Mouse (Mus musculus) stomach, embryonic 15.5 days (tissue): Measurements from ENCODE around the gene Por. TPM values are rescaled to one million over a fixed set of nuclear protein-coding genes. Genes with fewer than 3 reads are reported as not detected.

Experiments
- ATAC-seq: fragments of 200-750 bp; cut with Nextera tagmentation; 2 replicates; pipeline ENCODE4 v1.8.0; 2017; ENCODE audit warnings: low read depth, moderate number of reproducible peaks, moderate TSS enrichment; ENCODE audit not compliant: insufficient read depth, low FRiP score
- H3K27ac ChIP-seq: fragments of 300-500 bp; sonication (generic); 2 replicates; pipeline ENCODE4 v1.5.1; 2015; ENCODE audit warnings: mild to moderate bottlenecking, inconsistent platforms
- H3K27me3 ChIP-seq: fragments of 300-500 bp; sonication (generic); replicated peaks from 2 replicates; pipeline ENCODE4 v1.6.1; 2015; ENCODE audit warnings: inconsistent platforms
- H3K36me3 ChIP-seq: fragments of 300-500 bp; sonication (generic); 2 replicates; pipeline ENCODE4 v1.6.1; 2015; ENCODE audit warnings: inconsistent platforms
- H3K4me1 ChIP-seq: fragments of 300-500 bp; sonication (generic); 2 replicates; pipeline ENCODE4 v1.6.1; 2015; ENCODE audit warnings: inconsistent platforms
- H3K4me2 ChIP-seq: fragments of 300-500 bp; sonication (generic); 2 replicates; pipeline ENCODE4 v1.6.1; 2015; ENCODE audit warnings: mild to moderate bottlenecking, inconsistent platforms
- H3K4me3 ChIP-seq: fragments of 300-500 bp; sonication (generic); replicated peaks from 2 replicates; pipeline ENCODE4 v1.5.1; 2015; ENCODE audit warnings: inconsistent platforms
- H3K9ac ChIP-seq: fragments of 300-500 bp; sonication (generic); 2 replicates; pipeline ENCODE4 v1.6.1; 2015; ENCODE audit warnings: inconsistent platforms
- H3K9me3 ChIP-seq: fragments of 300-500 bp; sonication (generic); 2 replicates; pipeline ENCODE4 v1.6.1; 2016; ENCODE audit warnings: inconsistent platforms
- WGBS: fragments of 180-500 bp; shearing (Covaris S2); methylation state at CpG from one replicate; pipeline ENCODE4 v1.1.7; 2015; 5-methylcytosine and 5-hydroxymethylcytosine counted together
- polyA plus RNA-seq: library from polyadenylated mRNA; unstranded; fragments of >200 nt; fragmentation: Nextera tagmentation; extraction: Ambion mirVana; gene quantifications from 2 replicates; pipeline ENCODE4 v1.2.1, GENCODE M21; 2015

Gene Por
- polyA plus RNA-seq, 1 experiment from 2014 or later = 101 TPM

DNA sequence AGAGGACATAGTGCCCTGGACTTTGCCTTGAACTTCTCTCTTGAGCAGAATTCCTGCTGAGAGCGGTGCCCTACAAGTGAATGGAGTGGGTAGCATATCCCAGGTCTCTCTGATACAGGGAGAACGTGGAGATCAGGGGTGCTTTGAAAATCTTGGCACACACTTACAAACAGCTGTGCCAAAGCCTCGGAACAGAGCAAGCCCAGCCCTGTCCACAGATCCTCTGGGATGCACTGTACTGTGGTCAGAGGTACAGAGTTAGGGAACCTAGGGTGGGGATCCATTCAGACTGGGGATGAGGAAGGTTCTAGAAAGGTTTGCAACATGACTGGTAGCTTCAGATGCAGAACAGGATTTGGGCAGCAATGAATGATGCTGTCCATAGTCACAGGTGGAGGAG, 50.3 kb downstream of the Por start:
- WGBS = 69% methylated on average over 3 of the region's 3 CpGs
- Histone ChIP-seq H3K9me3 (no peaks in the 10 kb centered on the region), H3K9ac (no peak overlapping the region), H3K4me3 (no peak overlapping the region), H3K4me1 (peaks cover 12% of the 10 kb centered on the region), H3K27me3 (no peaks in the 10 kb centered on the region), H3K27ac (no peak overlapping the region), H3K4me2 (no peak overlapping the region), H3K36me3 (peaks cover 14% of the 10 kb centered on the region; the same call in 1 of the 2 replicates)
- no peak for ATAC-seq

GRCm38 (mm10) chr5:135721076-135721475, 51.2 kb downstream of the Por start:
- Histone ChIP-seq H3K4me3 (no peak overlapping the region), H3K9me3 (no peaks in the 10 kb centered on the region), H3K27me3 (no peaks in the 10 kb centered on the region), H3K4me1 (peaks cover 22% of the 10 kb centered on the region), H3K27ac (no peak overlapping the region), H3K36me3 (peaks cover 9% of the 10 kb centered on the region; the same call in 1 of the 2 replicates), H3K4me2 (no peak overlapping the region), H3K9ac (no peak overlapping the region)
- ATAC-seq = no peak
- WGBS = 88% methylated on average over 8 of the region's 8 CpGs

DNA sequence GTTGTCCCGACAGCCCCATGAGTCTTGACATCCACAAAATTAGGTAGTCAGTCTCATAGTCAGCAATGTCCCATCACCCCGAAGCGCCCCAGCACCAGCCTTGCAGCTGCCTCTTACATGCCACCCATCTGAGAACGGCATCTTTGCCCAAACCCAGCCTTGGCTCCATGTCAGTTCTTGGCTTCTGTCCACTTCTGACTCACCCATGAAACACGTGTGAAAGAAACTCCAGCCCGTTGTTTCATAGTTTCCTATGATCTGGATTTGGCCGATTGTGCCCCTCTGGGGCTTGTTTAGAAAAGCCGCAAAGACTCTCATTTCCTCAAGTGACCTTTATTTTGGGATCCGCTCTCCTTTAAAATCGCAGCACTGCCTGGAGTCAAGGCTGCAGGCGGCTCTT, 52.3 kb downstream of the Por start:
- Histone ChIP-seq H3K9ac (no peak overlapping the region), H3K4me2 (no peak overlapping the region), H3K4me3 (no peak overlapping the region), H3K4me1 (peaks cover 32% of the 10 kb centered on the region), H3K27me3 (no peaks in the 10 kb centered on the region), H3K9me3 (no peaks in the 10 kb centered on the region), H3K36me3 (peaks cover 6% of the 10 kb centered on the region; the same call in 1 of the 2 replicates), H3K27ac (no peak overlapping the region)
- 72% methylated on average over 11 of the region's 11 CpGs for WGBS
- no peak for ATAC-seq

- no peak overlapping the region for H3K9ac ChIP-seq
- H3K4me2 ChIP-seq = no peak overlapping the region
- no peak overlapping the region for H3K4me3 ChIP-seq
- no peaks in the 10 kb centered on the region for H3K27me3 ChIP-seq
- H3K36me3 ChIP-seq = 0 out of 2 replicates have a peak, but pooled peaks cover 2% of the 10 kb centered on the region
- H3K27ac ChIP-seq = no peak overlapping the region
- no peak for ATAC-seq
- no peaks in the 10 kb centered on the region for H3K9me3 ChIP-seq
- peaks cover 34% of the 10 kb centered on the region for H3K4me1 ChIP-seq
- WGBS = 64% methylated on average over 3 of the region's 3 CpGs
Observed at GRCm38 (mm10) chr5:135723165-135723751, 53.4 kb downstream of the Por start.

GRCm38 (mm10) chr5:135724536-135725322, 54.9 kb downstream of the Por start:
- H3K27ac ChIP-seq = peak overlapping the region; percentile 70
- no peaks in the 10 kb centered on the region for H3K27me3 ChIP-seq
- no peak for ATAC-seq
- H3K9me3 ChIP-seq = no peaks in the 10 kb centered on the region
- H3K9ac ChIP-seq = no peak overlapping the region
- H3K36me3 ChIP-seq = 0 out of 2 replicates have a peak, but pooled peaks cover 10% of the 10 kb centered on the region
- WGBS = 28% methylated on average over 9 of the region's 9 CpGs
- no peak overlapping the region; the same call in 1 of the 2 replicates for H3K4me3 ChIP-seq
- H3K4me2 ChIP-seq = peak overlapping the region; percentile 51
- H3K4me1 ChIP-seq = peaks cover 34% of the 10 kb centered on the region

DNA sequence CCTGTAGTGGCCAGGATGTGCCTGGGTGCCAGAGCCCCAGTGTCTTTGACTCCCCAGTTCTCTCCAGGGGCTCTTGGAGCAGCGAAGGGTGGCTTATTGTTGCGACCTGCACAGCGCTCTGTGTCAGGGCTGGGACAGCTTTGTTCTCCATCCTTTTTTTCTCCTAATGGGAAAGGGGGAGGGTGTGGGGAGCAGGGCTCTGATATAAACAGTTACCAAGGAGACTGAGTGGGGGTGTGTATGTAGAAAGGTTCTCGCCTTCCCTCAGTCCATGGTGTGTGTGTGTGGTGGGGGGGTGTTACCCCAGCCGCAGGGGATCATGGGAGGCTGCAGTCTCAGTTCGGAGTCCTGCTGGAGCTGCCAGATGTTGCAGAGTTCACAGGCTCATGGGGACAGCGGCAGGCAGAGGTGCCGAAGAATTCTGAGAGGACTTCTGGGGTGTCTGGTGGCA, 55.6 kb downstream of the Por start:
- H3K36me3 ChIP-seq = peaks cover 16% of the 10 kb centered on the region; the same call in 1 of the 2 replicates
- no peaks in the 10 kb centered on the region for H3K27me3 ChIP-seq
- H3K4me2 ChIP-seq = peak overlapping the region; percentile 51
- peaks cover 34% of the 10 kb centered on the region for H3K4me1 ChIP-seq
- no peaks in the 10 kb centered on the region for H3K9me3 ChIP-seq
- ATAC-seq = peak; percentile 74; the same call in 1 of the 2 replicates
- H3K27ac ChIP-seq = peak overlapping the region; percentile 70
- H3K4me3 ChIP-seq = peak overlapping the region; percentile 11
- WGBS = 19% methylated on average over 8 of the region's 8 CpGs
- H3K9ac ChIP-seq = no peak overlapping the region

GRCm38 (mm10) chr5:135725991-135726390, 56.2 kb downstream of the Por start:
- ATAC-seq = no peak
- Histone ChIP-seq H3K9ac (no peak overlapping the region), H3K36me3 (peaks cover 21% of the 10 kb centered on the region; the same call in 1 of the 2 replicates), H3K9me3 (no peaks in the 10 kb centered on the region), H3K27me3 (no peaks in the 10 kb centered on the region), H3K4me1 (peaks cover 34% of the 10 kb centered on the region), H3K27ac (peak overlapping the region; percentile 70), H3K4me3 (peak overlapping the region; percentile 11), H3K4me2 (peak overlapping the region; percentile 51)
- 40% methylated on average over 6 of the region's 6 CpGs for WGBS

GRCm38 (mm10) chr5:135726641-135727346, 57.0 kb downstream of the Por start:
- H3K9me3 ChIP-seq = no peaks in the 10 kb centered on the region
- H3K4me3 ChIP-seq = no peak overlapping the region
- H3K4me2 ChIP-seq = peak overlapping the region; percentile 51; the same call in 1 of the 2 replicates
- 77% methylated on average over 2 of the region's 2 CpGs for WGBS
- peaks cover 34% of the 10 kb centered on the region for H3K4me1 ChIP-seq
- no peak for ATAC-seq
- H3K27me3 ChIP-seq = no peaks in the 10 kb centered on the region
- peaks cover 27% of the 10 kb centered on the region for H3K36me3 ChIP-seq
- H3K9ac ChIP-seq = no peak overlapping the region
- H3K27ac ChIP-seq = no peak overlapping the region

DNA sequence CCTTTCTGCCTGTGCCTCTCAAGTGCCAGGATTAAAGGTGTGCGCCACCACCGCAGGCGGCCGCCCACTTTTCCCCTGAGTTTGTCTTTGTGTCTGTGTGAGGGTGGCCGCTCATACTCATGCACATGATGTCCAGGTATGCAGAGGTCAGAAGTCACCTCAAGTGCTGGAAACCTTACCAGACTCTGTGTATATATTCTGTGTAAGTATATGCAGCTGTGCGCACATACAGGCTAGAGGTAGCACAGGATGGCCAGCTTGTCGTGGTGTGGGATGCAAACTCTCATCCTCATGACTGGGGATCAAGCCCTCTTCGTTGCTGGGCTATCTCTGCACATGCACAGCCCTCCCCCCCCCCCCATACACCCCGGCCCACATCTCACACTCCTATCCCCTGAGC, 58.0 kb downstream of the Por start:
- Histone ChIP-seq H3K4me2 (no peak overlapping the region), H3K4me1 (peaks cover 34% of the 10 kb centered on the region), H3K9ac (no peak overlapping the region), H3K27me3 (no peaks in the 10 kb centered on the region), H3K4me3 (no peak overlapping the region), H3K36me3 (peaks cover 38% of the 10 kb centered on the region), H3K27ac (no peak overlapping the region), H3K9me3 (no peaks in the 10 kb centered on the region)
- no peak for ATAC-seq
- WGBS = 87% methylated on average over 9 of the region's 9 CpGs

DNA sequence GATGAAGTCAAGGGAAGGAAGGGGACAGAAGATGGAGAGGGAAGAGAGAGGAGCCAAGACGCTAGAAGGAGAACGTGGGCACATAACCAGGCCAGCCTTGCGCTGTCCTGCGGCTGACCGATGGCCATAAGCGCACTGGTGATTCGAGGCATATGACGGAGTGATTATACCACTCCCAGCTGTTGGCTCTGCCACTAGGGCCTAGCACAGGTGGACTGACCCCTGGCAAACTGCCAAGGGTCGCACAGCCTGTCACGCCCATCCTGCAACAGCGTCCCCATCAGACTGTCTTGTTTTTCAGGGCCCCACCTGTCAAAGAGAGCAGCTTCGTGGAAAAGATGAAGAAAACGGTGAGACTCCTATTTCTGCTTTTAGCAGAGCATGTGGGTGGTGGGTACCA, 58.5 kb downstream of the Por start:
- Histone ChIP-seq H3K4me3 (no peak overlapping the region), H3K9me3 (no peaks in the 10 kb centered on the region), H3K36me3 (peaks cover 43% of the 10 kb centered on the region), H3K4me1 (peaks cover 34% of the 10 kb centered on the region), H3K27ac (no peak overlapping the region), H3K4me2 (no peak overlapping the region), H3K9ac (no peak overlapping the region), H3K27me3 (no peaks in the 10 kb centered on the region)
- 88% methylated on average over 13 of the region's 13 CpGs for WGBS
- no peak for ATAC-seq

GRCm38 (mm10) chr5:135729351-135729750, 59.5 kb downstream of the Por start:
- H3K9ac ChIP-seq = no peak overlapping the region
- H3K4me3 ChIP-seq = no peak overlapping the region
- H3K9me3 ChIP-seq = no peaks in the 10 kb centered on the region
- no peak overlapping the region for H3K27ac ChIP-seq
- peaks cover 52% of the 10 kb centered on the region for H3K36me3 ChIP-seq
- 90% methylated on average over 13 of the region's 13 CpGs for WGBS
- peaks cover 29% of the 10 kb centered on the region for H3K4me1 ChIP-seq
- no peak for ATAC-seq
- H3K4me2 ChIP-seq = no peak overlapping the region
- no peaks in the 10 kb centered on the region for H3K27me3 ChIP-seq

GRCm38 (mm10) chr5:135730278-135730677, 60.4 kb downstream of the Por start:
- no peaks in the 10 kb centered on the region for H3K9me3 ChIP-seq
- H3K9ac ChIP-seq = no peak overlapping the region
- peaks cover 20% of the 10 kb centered on the region for H3K4me1 ChIP-seq
- ATAC-seq = no peak
- H3K27me3 ChIP-seq = no peaks in the 10 kb centered on the region
- H3K27ac ChIP-seq = no peak overlapping the region
- no peak overlapping the region for H3K4me2 ChIP-seq
- H3K36me3 ChIP-seq = peaks cover 62% of the 10 kb centered on the region
- no peak overlapping the region for H3K4me3 ChIP-seq
- WGBS = 95% methylated on average over 10 of the region's 10 CpGs
